Mouse (Mus musculus) cerebellum, adult 2 months (tissue): ENCODE measurements around the gene Entpd2.

Experiments
- CTCF ChIP-seq: fragments of 200-500 bp; IDR thresholded peaks from 2 replicates; pipeline ENCODE4 v1.5.1; 2011; ENCODE audit warnings: low read depth, mild to moderate bottlenecking, control low read depth, low read length, moderate library complexity, borderline replicate concordance; ENCODE audit not compliant: insufficient read depth
- POLR2A ChIP-seq: fragments of 200-500 bp; IDR thresholded peaks from 2 replicates; pipeline ENCODE4 v1.6.1; 2011; ENCODE audit warnings: low read length, control low read depth, borderline replicate concordance; ENCODE audit not compliant: insufficient read depth

DNA sequence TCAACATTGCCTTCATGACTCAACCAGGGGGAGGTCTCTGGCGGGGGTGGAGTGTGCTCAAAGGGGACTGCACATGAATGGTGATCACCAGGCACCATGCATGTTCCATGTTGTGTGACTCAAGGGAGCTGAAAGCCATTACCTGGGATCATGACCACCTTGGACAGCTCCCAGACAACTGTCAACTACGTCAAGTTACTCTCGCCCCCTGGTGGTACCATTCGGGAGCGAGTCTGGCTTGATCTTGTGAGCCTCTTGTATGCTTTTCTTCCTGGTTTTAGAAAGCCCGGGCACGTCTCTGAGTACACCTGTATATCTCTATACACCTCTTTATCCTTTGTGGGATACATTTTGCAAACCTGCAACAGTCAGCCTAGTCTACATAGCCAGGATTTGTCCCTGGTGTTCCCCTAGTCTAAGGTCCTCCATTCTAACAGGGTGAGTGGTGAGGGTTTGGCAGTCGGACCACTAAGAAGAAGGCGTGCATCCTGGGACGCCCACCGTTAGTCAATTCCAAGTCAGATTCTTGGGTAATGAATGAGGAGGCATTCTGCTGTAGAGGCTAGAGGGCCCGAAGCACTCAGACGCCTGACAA lies 6.8 kb downstream of the Entpd2 start:
- TF ChIP-seq CTCF (peak; percentile 68; the same call in 1 of the 2 replicates), POLR2A (no peak)
